Mouse (Mus musculus) adrenal gland, adult 18-20 months (tissue): ENCODE measurements around the gene Hoxc11. TPM values are rescaled to one million over a fixed set of nuclear protein-coding genes. Genes with fewer than 3 reads are reported as not detected.

Experiments
- DNase-seq, 2 experiments: peaks; one replicate each; pipeline ENCODE4 v3.0.0; 2021 to 2022; ENCODE audit warnings: low spot score in 2 of 2
- long read RNA-seq, 2 experiments: library from polyadenylated mRNA; stranded (forward); transcript quantifications; one replicate each; pipeline ENCODE4 v2.0.0; 2021
- total RNA-seq, 2 experiments: library from RNA; stranded (reverse); gene quantifications; 1 replicate in 1 of 2; 2 replicates in 1 of 2; pipeline ENCODE4 v1.2.3; 2021

Hoxc11 gene
- total RNA-seq = not detected
- long read RNA-seq, experiment 1 = 0 reads
- long read RNA-seq, experiment 2 = 0 reads

DNA sequence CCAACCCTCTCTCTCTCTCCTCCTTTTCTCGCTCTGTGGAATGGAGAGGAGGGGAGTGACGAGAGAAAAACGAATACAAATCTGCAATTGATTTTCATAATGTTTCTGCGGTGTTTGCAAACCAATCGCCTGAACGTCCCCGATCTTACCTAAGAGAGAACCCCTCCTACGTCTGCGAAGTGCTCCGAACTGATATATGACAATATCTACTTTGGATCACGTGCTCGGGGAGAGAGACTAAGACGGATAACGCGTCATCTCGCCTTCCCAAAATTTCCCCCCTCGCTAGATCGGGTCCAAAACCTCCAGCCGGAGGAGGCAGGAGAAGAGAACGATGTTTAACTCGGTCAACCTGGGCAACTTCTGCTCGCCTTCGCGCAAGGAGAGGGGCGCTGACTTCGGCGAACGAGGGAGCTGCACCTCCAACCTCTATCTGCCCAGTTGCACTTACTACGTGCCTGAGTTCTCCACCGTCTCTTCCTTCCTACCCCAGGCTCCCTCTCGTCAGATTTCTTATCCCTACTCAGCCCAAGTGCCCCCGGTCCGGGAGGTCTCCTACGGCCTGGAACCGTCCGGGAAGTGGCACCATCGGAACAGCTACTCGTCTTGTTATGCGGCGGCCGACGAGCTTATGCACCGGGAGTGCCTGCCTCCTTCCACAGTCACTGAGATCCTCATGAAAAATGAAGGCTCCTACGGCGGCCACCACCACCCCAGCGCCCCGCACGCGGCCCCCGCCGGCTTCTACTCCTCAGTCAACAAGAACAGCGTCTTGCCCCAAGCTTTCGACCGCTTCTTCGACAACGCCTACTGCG, at the start of gene Hoxc11:
TSS of gene Hoxc11 (plus strand) at position 236 of the 815 bp plus-strand sequence.
- no peak for DNase-seq

DNA sequence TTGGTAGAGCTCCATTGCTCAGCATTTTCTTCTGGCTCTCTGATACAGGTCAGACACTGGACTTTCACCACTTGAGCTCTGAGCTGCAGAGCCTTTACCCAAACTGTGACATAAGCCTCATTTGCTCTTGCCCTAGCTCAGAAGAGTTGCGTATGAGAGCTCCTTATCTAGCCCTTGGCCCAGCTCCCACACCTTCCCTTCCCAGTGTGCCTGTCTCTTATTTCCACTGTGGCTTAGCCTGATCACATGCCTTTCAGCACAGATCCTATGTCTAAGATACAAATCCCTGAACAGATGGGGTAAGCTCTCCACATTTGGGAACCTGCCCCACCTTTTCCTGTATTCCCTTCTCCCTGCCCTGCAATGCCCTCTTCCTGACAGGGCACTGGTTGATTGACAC, 49.3 kb upstream of the Hoxc11 start:
- DNase-seq = no peak

DNA sequence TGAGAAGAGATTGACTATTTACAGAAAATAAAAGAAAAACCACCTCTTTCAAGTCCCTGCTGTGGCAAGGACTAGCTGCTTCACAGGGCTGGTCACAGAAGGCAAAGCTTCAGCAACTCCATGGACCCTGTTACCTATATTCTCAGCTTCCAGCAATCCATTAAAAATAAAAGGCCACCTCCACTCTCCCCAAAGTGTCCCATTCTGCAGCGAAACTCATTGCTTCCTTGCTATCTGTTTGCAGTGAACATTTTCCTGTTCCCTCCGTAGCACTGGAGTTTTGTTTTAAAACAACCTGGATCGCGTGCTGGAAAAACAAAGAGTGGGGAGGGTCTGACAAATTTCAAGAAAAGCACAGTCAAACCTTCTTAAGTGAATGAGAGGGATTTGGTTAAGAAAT, 44.7 kb upstream of the Hoxc11 start:
- no peak for DNase-seq

DNA sequence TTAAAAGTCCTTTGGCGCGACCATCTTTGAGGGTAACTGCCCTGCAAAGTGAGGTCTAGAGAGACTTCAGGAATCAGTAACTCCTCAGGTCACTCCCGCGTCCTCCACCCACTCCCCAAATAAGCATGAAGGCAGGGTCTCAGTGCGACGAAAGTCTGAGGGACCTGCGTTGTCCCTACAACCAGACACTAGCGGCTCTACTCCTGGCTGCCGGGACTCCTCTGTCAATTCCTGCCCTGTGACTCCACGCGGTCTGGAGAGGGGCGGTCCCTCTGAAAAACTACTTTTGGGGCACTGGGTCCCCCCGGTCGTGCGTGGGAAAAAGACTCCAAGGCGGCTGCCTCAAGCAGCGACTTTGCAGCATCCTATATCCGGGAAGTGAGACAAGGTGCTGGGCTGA, 44.2 kb upstream of the Hoxc11 start:
- no peak for DNase-seq

DNA sequence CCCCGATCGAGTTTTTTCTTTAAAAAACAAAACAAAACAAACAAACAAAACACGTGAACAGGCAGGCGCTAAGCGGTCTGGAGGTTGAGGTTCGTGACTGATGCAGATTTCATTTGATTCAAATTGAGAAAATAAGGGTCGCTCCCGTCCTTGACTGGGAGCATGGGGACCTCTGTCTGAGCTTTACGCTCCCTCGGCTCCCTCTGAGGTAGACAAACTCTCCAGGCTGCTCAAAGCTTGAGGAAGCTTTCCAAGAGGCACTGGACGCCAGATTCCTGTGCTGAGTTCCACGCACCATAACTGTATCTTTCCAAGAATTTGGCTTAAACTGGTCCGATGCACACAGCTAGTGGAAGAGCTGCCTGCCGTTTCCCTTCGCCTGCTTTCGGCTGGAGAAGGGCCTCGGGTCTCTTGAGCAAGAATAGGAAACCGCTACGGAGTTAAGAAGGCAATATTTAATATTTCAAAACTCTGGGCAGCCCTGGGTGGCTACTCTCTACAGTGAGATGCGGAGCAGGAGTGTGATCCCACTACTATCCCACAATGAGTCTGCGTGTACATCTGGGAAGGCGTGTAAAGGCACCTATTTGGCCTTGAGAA, 43.6 kb upstream of the Hoxc11 start:
- DNase-seq = no peak

DNA sequence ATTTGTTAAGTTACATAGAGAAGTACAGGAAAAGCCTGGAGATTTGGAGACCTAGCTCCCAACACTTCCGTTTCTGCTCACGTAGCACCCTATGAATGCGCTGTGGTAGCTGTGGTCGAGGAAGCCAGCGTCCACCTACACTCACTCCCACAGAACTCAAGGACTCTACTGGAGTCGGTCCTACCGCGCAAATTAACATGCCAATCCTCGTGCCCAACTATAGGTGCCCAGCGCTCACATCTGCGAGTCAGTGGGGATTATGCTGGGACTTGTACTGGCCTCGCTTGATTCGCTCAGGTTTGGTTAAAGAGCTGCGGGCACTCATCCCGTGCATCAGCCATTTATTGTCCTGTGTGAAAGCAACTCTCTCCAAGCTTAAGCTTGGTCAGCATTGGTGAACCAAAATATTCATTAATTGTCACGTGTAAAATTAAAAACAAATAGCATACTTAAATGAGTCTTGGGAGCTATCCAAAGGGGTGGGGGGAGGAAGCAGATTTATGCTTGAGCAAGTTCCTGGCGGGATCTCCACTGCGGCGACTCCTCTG, 41.1 kb upstream of the Hoxc11 start:
- DNase-seq = no peak

DNA sequence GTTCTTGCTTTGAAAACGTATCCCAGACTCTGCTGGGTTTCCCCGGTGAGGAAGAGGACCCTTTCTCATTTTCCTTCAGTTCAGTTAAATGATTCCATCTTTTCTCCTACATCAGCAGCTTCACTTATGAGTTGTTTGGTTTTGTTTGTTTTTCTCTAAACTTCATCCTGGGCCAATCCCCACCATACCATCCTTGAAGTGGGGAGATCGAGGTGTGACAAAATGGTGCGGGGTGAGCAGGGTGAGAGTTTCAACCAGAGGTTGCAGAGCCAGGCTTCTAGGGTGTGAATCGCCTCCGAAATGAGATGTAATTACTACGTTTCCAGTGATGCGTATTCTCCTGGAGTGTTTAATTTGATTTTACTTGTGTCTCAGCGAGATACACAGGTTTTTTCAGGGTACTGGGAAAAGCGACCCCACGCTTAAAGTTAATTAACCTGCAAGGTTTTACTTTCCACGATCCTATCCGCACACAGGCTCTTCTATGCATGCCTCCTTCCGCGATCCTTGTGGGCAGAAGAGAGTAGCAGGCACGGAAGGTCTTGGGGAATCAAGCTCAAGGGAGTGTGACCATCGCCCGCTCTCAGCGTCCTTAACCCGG, 36.2 kb upstream of the Hoxc11 start:
- no peak for DNase-seq

DNA sequence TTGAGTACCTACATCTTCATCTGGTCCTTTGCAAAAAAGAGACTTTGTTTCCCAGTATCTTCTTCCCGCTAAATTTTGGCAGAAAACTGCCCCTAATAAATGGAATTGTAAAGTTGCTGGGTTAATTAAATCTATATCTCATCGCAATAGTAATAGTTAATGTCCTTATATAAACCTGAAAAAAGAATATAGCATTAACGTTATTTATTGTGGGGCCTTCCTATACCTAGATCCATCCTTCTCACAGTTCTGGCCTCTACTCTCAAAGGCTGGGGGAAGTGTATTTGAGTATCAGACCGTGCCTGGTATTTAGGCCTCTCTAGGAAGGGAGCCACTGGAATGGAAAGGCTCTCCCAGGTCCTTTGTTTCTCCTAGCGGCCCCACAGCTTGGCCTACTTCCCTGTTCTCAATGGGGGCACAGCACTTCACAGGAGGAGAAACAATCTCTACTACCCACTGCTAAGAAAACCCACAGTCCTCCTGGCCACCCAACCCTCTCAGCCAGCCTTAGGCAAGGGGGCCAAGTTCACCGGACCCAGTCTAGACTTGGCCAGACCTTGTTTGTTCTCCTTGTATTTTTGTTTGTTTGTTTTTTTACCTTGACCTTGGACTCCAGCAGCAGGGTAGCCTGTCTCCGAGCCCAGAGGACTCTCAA, 35.5 kb upstream of the Hoxc11 start:
- DNase-seq = no peak

DNA sequence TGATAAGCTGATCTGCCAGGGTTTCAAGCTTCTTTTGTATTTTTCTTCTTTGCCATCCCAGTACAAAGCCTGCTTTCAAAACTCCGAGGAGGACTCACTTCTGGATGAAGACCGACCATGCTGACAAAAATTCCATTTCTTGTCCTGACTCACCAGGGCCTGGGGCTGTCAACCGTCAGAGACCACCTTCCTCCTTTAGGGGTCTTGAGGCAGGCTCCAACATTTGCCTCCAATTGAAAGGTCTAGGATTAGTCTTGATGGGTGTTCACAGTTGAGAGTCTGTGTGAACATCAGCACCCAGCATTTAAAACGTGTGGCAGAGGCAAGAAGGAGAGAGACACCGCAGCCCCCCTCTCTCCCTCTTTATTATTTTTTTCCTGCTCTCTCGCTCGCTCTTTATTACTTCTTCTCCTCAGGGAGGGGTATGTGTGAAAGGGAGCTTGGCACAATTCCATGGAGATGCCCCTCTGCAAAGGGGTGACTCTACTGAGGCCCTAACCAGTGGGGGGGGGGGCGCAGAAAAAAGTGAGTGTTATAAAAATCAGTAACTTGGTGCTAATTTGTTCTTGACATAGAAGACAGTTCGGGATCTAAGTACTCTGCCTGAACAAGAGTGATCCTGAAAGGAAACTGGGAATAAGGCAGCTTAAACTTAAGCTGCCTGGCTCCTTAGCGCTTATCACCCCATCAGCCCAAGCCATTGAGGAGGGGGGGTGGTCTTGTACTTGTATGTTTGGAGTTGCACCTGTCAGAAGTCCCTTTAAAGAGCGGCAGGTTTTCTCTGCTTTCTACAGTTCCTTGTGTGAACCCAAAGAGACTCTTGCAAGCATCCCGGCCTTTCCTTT, 34.7 kb upstream of the Hoxc11 start:
- DNase-seq = no peak

DNA sequence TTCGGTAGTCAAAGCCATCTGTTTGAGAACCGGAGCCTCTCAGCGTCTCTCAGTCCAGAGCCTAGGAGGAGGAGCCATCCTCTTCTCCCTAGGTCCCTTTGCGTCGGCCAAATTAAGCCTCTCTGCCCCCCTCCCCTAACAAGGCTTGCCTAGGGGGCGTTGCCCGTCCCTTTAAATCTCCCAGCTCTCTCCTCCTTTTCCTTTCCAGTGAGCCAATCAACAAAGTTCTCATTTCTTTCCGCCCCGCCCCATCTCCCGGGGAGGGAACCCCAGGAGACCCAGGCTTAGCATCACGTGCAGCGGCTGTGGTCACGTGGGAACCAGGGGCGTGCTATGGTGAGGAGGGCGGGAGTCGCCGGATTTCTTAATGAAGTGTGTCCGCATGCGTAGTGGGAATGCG, 33.6 kb upstream of the Hoxc11 start:
- peak in 1 of 2 experiments; percentile 26 for DNase-seq

DNA sequence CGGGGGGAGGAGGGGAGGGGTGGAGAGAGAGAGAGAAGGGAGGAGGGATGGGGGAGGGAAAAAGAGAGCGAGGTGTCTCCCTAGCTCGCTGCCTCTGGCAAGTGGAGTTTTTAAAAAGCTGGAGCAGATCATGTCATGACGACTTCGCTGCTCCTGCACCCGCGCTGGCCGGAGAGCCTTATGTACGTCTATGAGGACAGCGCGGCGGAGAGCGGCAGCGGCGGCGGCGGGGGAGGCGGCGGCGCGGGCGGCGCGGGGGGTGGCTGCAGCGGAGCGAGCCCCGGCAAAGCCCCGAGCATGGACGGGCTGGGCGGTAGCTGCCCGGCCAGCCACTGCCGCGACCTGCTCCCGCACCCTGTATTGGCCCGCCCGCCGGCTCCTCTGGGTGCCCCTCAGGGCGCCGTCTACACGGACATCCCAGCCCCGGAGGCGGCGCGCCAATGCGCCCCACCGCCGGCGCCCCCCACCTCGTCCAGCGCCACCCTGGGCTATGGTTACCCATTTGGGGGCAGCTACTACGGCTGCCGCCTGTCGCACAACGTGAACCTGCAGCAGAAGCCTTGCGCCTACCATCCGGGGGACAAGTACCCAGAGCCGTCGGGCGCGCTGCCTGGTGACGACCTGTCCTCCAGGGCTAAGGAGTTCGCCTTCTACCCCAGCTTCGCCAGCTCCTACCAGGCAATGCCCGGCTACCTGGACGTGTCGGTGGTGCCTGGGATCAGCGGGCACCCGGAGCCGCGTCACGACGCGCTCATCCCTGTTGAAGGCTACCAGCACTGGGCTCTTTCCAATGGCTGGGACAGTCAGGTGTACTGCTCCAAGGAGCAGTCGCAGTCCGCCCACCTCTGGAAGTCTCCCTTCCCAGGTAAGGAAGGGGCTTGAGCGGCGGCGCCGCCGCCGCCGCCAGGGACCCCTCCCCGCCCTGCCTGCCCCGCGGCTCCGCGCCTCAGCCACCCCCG, 32.9 kb upstream of the Hoxc11 start, which contains the start of gene Hoxc13:
TSS of gene Hoxc13 (plus strand) at position 51 of the 959 bp plus-strand sequence.
- DNase-seq = no peak

DNA sequence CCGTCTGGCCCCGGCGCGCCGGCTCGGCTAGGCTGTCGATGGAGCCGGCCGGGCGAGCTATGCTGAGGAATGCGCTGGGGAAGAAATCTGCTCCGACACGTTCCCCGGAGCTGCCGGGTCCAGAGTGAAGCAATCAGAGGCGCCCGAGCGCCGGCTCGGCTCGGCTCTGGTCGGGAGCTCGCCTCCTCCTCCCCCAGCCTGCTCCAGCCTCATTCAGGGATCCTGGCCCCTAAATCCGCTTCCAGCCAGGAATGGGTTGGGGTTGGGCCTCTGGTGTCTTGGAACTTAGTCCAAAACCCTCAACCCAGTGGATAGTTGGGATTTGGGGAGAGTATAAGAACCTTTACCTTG, 32.2 kb upstream of the Hoxc11 start:
- DNase-seq = no peak

DNA sequence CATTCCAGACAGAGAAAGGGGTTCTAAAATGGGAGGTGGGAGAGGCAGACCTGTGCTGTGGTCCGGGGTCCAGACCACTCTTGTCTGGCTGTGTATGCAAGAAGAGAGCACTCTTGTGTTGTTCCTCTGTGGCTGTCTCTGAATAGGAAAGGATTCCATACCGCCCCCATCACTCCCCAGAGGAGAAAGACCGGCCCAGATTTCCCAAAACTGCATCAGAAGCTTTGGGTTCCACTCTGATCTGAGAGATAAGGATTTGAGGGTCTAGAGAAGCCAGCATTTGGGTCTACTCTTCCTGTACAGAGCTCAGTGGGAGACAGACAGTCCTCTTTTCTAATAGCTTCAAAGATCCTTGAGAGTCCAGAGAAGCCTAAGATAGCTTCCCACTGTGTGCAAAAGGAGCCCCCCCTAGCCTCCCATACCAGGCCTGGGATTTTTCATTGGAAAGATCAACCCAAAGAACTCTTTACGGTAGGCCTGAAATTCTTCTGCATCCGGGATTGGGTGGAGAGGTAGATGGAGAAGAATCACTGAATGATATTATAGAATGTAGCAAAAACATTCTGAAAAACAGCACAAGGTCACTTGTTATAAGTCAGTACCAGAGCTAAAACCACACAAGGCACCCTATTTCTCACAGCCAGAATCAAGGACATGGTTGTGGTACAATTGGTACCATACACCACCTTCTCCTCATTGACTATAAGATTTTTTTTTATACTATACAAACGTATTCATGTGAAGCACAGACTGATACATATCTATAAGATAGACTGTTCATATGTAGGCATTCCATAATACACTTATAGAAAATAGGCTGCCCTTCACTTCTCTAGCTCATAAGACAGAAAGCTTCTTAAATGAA, 31.4 kb upstream of the Hoxc11 start:
- DNase-seq = no peak

DNA sequence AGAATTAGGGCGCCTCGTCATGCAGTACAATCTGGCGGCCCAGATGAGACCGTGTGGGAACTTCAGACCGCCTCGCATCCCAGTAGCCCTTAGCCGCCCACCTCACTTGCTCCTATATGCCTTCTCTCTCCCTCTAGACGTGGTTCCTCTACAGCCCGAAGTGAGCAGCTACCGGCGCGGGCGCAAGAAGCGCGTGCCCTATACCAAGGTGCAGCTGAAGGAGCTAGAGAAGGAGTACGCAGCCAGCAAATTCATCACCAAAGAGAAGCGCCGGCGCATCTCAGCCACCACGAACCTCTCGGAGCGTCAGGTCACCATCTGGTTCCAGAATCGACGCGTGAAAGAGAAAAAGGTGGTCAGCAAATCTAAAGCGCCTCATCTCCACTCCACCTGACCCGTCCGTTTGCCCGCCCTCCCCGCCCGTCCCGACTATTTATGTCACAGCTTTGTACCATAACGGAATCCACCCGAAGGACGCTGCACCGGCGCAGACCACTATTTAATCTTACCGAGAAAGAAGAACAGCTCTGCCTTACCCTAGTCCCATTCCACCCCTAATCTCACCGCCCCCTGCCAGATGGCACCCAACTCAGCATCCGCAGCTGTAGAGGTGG, 27.1 kb upstream of the Hoxc11 start:
- no peak for DNase-seq

DNA sequence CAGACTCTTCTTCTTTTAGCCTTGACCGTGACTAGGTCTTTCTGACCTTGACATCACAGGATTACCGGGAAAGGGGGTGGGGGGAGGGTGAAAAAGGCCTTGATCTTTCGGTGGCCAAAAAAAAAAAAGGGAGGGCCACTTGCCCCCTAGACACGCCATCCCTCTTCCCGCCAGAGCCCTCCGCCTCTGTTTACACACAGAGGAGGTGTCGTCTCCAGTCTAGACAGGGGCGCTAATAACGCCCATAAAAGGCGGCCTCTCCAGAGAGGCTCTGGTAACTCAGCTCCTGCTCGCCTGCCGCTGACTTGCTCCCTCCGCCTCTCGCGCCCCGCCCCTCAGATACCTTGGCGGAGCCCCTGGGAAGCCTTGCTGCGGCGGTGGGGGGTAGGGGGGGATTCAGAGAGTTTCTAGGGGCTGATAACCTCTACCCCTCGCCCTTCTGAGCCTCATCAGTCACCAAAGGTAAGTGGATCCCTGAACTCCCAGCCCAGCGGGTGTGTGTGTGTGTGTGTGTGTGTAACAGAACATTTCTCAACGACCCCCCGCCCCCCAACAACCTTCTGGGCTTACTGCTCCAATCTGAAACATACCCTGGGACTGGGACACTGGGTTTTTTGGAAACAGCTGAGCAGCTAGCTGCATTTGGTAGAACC, 22.4 kb upstream of the Hoxc11 start:
- no peak for DNase-seq

DNA sequence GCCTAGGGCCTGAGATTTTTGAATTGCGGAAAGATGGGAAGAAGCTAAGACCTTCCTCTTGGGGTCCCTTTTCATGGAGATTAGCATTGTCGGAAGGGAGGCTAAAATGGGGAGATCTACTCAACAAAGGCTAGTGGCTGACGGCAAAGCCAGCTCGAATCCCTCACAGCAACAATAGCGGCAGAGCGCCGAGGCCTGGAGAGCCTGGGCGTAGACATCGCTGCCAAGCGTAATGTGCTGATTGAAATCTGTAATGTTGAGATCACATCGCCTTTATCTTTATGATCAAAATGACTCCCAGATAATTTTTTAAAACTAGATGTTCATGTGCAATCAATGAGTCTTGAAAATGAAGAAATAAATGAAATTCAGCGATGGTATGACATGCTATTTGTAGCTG, 19.8 kb upstream of the Hoxc11 start:
- no peak for DNase-seq

DNA sequence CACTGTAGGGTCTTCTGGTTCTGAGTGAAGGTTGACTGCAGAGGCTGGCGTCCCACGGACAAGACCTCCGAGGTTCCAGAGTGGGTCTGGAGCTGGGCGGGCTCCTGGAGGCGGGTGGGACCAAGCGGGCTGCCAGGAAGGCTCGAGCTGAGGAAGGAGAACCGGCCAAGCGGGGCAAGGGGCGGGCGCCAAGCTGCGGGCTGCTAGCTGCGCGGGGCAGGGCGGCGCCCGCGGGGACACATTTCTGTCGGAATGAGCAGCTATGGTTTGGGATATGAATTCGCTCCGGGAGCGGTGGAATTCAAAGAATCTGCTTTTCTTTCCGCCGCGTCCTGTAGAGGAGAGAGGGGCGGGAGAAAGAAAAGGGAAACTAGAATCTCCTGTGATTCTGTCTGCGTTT, 19.3 kb upstream of the Hoxc11 start:
- no peak for DNase-seq
